Comparison of ENCODE assay signal across 8 mouse cellular contexts in genomic region chr5:149861489-149861962, GRCm38 (mm10).
DNase-seq lines count a peak whose midpoint lies in the region; ATAC-seq and TF ChIP-seq lines count a peak whose summit lies in the region.

No protein-coding gene starts in this region.

- H3K27me3 ChIP-seq in testis, adult 2 months (ENCODE audit: control insufficient read depth, insufficient read depth, low read length), result no peaks in the 10 kb centered on the region
- H3K27me3 ChIP-seq in limb, embryonic 11.5 days (ENCODE audit: control insufficient read depth, insufficient read depth, low read length), result no peaks in the 10 kb centered on the region
- no peaks in the 10 kb centered on the region for H3K27me3 ChIP-seq in neural tube, embryonic 11.5 days (ENCODE audit: control insufficient read depth, insufficient read depth, low read length)

- H3K4me3 ChIP-seq in testis, adult 2 months (ENCODE audit: control insufficient read depth, low read depth, low read length), result no peak overlapping the region
- no peak overlapping the region for H3K4me3 ChIP-seq in cortical plate, adult 2 months (ENCODE audit: insufficient read depth, low read length)
- H3K4me3 ChIP-seq in limb, embryonic 11.5 days (ENCODE audit: low read depth, low read length), result no peak overlapping the region
- no peak overlapping the region for H3K4me3 ChIP-seq in neural tube, embryonic 11.5 days (ENCODE audit: low read depth, low read length)

- H3K9me3 ChIP-seq in limb, embryonic 11.5 days (ENCODE audit: control insufficient read depth, low read length), result no peaks in the 10 kb centered on the region
- H3K9me3 ChIP-seq in neural tube, embryonic 11.5 days (ENCODE audit: control insufficient read depth, low read length), result no peaks in the 10 kb centered on the region

- intact Hi-C loops in gastrocnemius, postnatal 36 days (cut with DNase I), result loop anchor here (1.0 to 5.0 kb wide), 2 partner anchors 41 to 159 kb away; no protein-coding TSS in a partner anchor

- peaks cover 6% of the 10 kb centered on the region for H3K4me1 ChIP-seq in testis, adult 2 months (ENCODE audit: control insufficient read depth, insufficient read depth, low read length)
- no peaks in the 10 kb centered on the region for H3K4me1 ChIP-seq in cortical plate, adult 2 months (ENCODE audit: control insufficient read depth, insufficient read depth, low read length)
- no peaks in the 10 kb centered on the region for H3K4me1 ChIP-seq in limb, embryonic 11.5 days (ENCODE audit: control insufficient read depth, insufficient read depth, low read length)
- H3K4me1 ChIP-seq in neural tube, embryonic 11.5 days (ENCODE audit: control insufficient read depth, insufficient read depth, low read length), result no peaks in the 10 kb centered on the region

- H3K27ac ChIP-seq in testis, adult 2 months (ENCODE audit: control insufficient read depth, insufficient read depth, low read depth, low read length), result no peak overlapping the region
- no peak overlapping the region for H3K27ac ChIP-seq in cortical plate, adult 2 months (ENCODE audit: insufficient read depth, low read length)
- no peak overlapping the region for H3K27ac ChIP-seq in limb, embryonic 11.5 days (replicated peaks; ENCODE audit: low read depth, low read length)
- H3K27ac ChIP-seq in neural tube, embryonic 11.5 days (ENCODE audit: low read depth, low read length), result no peak overlapping the region

- WGBS in limb, embryonic 11.5 days, result 52% methylated on average over 4 of the region's 4 CpGs
- 49% methylated on average over 4 of the region's 4 CpGs for WGBS in neural tube, embryonic 11.5 days

- peak; percentile 44; the same call in 1 of the 2 replicates for ATAC-seq in limb, embryonic 11.5 days (ENCODE audit: insufficient number of reproducible peaks, low FRiP score, low TSS enrichment, low read depth)
- ATAC-seq in neural tube, embryonic 11.5 days (ENCODE audit: insufficient read depth, low FRiP score, low TSS enrichment), result peak; percentile 80
- no peak for ATAC-seq in erythroblast, adult 5-6 weeks (replicated peaks; ENCODE audit: low FRiP score, poor library complexity, severe bottlenecking)

- no peak for TF ChIP-seq POLR2A in testis, adult 2 months (IDR thresholded peaks at IDR 0.05; ENCODE audit: control insufficient read depth, low read depth, low read length)
- TF ChIP-seq POLR2A in cortical plate, adult 2 months (IDR thresholded peaks at IDR 0.05; ENCODE audit: extremely low read depth, insufficient read depth, low read length), result no peak

- no peak overlapping the region for H3K4me2 ChIP-seq in limb, embryonic 11.5 days (ENCODE audit: low read depth, severe bottlenecking)
- no peak overlapping the region for H3K4me2 ChIP-seq in neural tube, embryonic 11.5 days (ENCODE audit: low read depth)

- H3K9ac ChIP-seq in limb, embryonic 11.5 days (ENCODE audit: low read length), result no peak overlapping the region
- H3K9ac ChIP-seq in neural tube, embryonic 11.5 days (ENCODE audit: low read length), result no peak overlapping the region

- peak; percentile 71; the same call in 1 of the 2 replicates for TF ChIP-seq CTCF in testis, adult 2 months (IDR thresholded peaks at IDR 0.05; ENCODE audit: control insufficient read depth, insufficient read depth, insufficient replicate concordance, low read depth, low read length)
- TF ChIP-seq CTCF in cortical plate, adult 2 months (IDR thresholded peaks at IDR 0.05; ENCODE audit: extremely low read depth, insufficient read depth, low read length), result peak; percentile 86

- H3K36me3 ChIP-seq in testis, adult 2 months (ENCODE audit: control insufficient read depth, insufficient read depth, low read length), result no peaks in the 10 kb centered on the region
- H3K36me3 ChIP-seq in limb, embryonic 11.5 days (ENCODE audit: control insufficient read depth, insufficient read depth, low read length), result no peaks in the 10 kb centered on the region
- no peaks in the 10 kb centered on the region for H3K36me3 ChIP-seq in neural tube, embryonic 11.5 days (ENCODE audit: control insufficient read depth, insufficient read depth, low read length)

- DNase-seq in testis, postnatal 14 days (ENCODE audit: low spot score), result no peak
- DNase-seq in gastrocnemius, postnatal 36 days, result peak; percentile 17 to 39
- peak; percentile 69 for DNase-seq in kidney, adult 18-20 months
- DNase-seq in limb, embryonic 11.5 days (ENCODE audit: low spot score), result peak; percentile 79
- DNase-seq in neural tube, embryonic 11.5 days (ENCODE audit: low spot score), result peak; percentile 69
